Mouse (Mus musculus): ENCODE results near the gene Eif3b. TPM values are rescaled to one million over a fixed set of nuclear protein-coding genes. Genes with fewer than 3 reads are reported as not detected.

The Eif3b gene
- polyA plus RNA-seq, 1 experiment from 2014 or later, result 87.8 TPM

- H3K9ac ChIP-seq (ENCODE audit: low read length), result no peak overlapping the region
- no peak overlapping the region for H3K4me2 ChIP-seq (ENCODE audit: low read depth, low read length)
- no peak overlapping the region for H3K27ac ChIP-seq (ENCODE audit: low read length)
- H3K27me3 ChIP-seq (ENCODE audit: control insufficient read depth, insufficient read depth, low read length), result no peaks in the 10 kb centered on the region
- ATAC-seq (replicated peaks; ENCODE audit: extremely low read depth, insufficient read depth, low FRiP score), result no peak
- no peak overlapping the region for H3K4me3 ChIP-seq (ENCODE audit: low read length)
- WGBS, result 65% methylated on average over 1 of the region's 1 CpGs
- H3K36me3 ChIP-seq (ENCODE audit: control insufficient read depth, insufficient read depth), result no peaks in the 10 kb centered on the region
- peaks cover 9% of the 10 kb centered on the region for H3K4me1 ChIP-seq (ENCODE audit: control insufficient read depth, insufficient read depth, low read length)
- no peaks in the 10 kb centered on the region for H3K9me3 ChIP-seq (replicated peaks; ENCODE audit: control insufficient read depth, low read length)
Observed at GRCm38 (mm10) chr5:140391435-140391834, 27.7 kb upstream of the Eif3b start.

- no peaks in the 10 kb centered on the region for H3K36me3 ChIP-seq (ENCODE audit: control insufficient read depth, insufficient read depth)
- no peak overlapping the region for H3K4me2 ChIP-seq (ENCODE audit: low read depth, low read length)
- ATAC-seq (replicated peaks; ENCODE audit: extremely low read depth, insufficient read depth, low FRiP score), result no peak
- no peaks in the 10 kb centered on the region for H3K27me3 ChIP-seq (ENCODE audit: control insufficient read depth, insufficient read depth, low read length)
- no peak overlapping the region for H3K9ac ChIP-seq (ENCODE audit: low read length)
- peaks cover 9% of the 10 kb centered on the region for H3K4me1 ChIP-seq (ENCODE audit: control insufficient read depth, insufficient read depth, low read length)
- H3K9me3 ChIP-seq (replicated peaks; ENCODE audit: control insufficient read depth, low read length), result no peaks in the 10 kb centered on the region
- no peak overlapping the region for H3K27ac ChIP-seq (ENCODE audit: low read length)
- WGBS, result 87% methylated on average over 5 of the region's 5 CpGs
- no peak overlapping the region for H3K4me3 ChIP-seq (ENCODE audit: low read length)
Observed at GRCm38 (mm10) chr5:140391981-140392380, 27.1 kb upstream of the Eif3b start.

GRCm38 (mm10) chr5:140392701-140393100 lies 26.4 kb upstream of the Eif3b start:
- H3K27ac ChIP-seq (ENCODE audit: low read length), result no peak overlapping the region
- H3K4me1 ChIP-seq (ENCODE audit: control insufficient read depth, insufficient read depth, low read length), result peaks cover 9% of the 10 kb centered on the region
- no peak overlapping the region for H3K9ac ChIP-seq (ENCODE audit: low read length)
- H3K36me3 ChIP-seq (ENCODE audit: control insufficient read depth, insufficient read depth), result no peaks in the 10 kb centered on the region
- no peak overlapping the region for H3K4me3 ChIP-seq (ENCODE audit: low read length)
- ATAC-seq (replicated peaks; ENCODE audit: extremely low read depth, insufficient read depth, low FRiP score), result no peak
- 69% methylated on average over 3 of the region's 3 CpGs for WGBS
- no peaks in the 10 kb centered on the region for H3K9me3 ChIP-seq (replicated peaks; ENCODE audit: control insufficient read depth, low read length)
- H3K27me3 ChIP-seq (ENCODE audit: control insufficient read depth, insufficient read depth, low read length), result no peaks in the 10 kb centered on the region
- H3K4me2 ChIP-seq (ENCODE audit: low read depth, low read length), result no peak overlapping the region

GRCm38 (mm10) chr5:140396166-140396940 lies 22.8 kb upstream of the Eif3b start:
- H3K36me3 ChIP-seq (ENCODE audit: control insufficient read depth, insufficient read depth), result no peaks in the 10 kb centered on the region
- 53% methylated on average over 8 of the region's 8 CpGs for WGBS
- no peak for ATAC-seq (replicated peaks; ENCODE audit: extremely low read depth, insufficient read depth, low FRiP score)
- no peak overlapping the region for H3K4me2 ChIP-seq (ENCODE audit: low read depth, low read length)
- no peak overlapping the region for H3K27ac ChIP-seq (ENCODE audit: low read length)
- peaks cover 2% of the 10 kb centered on the region; the same call in 1 of the 2 replicates for H3K27me3 ChIP-seq (ENCODE audit: control insufficient read depth, insufficient read depth, low read length)
- no peaks in the 10 kb centered on the region for H3K4me1 ChIP-seq (ENCODE audit: control insufficient read depth, insufficient read depth, low read length)
- H3K4me3 ChIP-seq (ENCODE audit: low read length), result no peak overlapping the region
- H3K9ac ChIP-seq (ENCODE audit: low read length), result no peak overlapping the region
- no peaks in the 10 kb centered on the region for H3K9me3 ChIP-seq (replicated peaks; ENCODE audit: control insufficient read depth, low read length)

GRCm38 (mm10) chr5:140402640-140403270 lies 16.4 kb upstream of the Eif3b start:
- WGBS, result 73% methylated on average over 4 of the region's 4 CpGs
- Histone ChIP-seq H3K9ac (ENCODE audit: low read length) (no peak overlapping the region), H3K4me3 (ENCODE audit: low read length) (no peak overlapping the region), H3K36me3 (ENCODE audit: control insufficient read depth, insufficient read depth) (no peaks in the 10 kb centered on the region), H3K27me3 (ENCODE audit: control insufficient read depth, insufficient read depth, low read length) (peaks cover 2% of the 10 kb centered on the region; the same call in 1 of the 2 replicates), H3K9me3 (replicated peaks; ENCODE audit: control insufficient read depth, low read length) (0 out of 2 replicates have a peak, but pooled peaks cover 5% of the 10 kb centered on the region), H3K4me1 (ENCODE audit: control insufficient read depth, insufficient read depth, low read length) (no peaks in the 10 kb centered on the region), H3K4me2 (ENCODE audit: low read depth, low read length) (no peak overlapping the region), H3K27ac (ENCODE audit: low read length) (no peak overlapping the region)
- ATAC-seq (replicated peaks; ENCODE audit: extremely low read depth, insufficient read depth, low FRiP score), result no peak

- ATAC-seq (replicated peaks; ENCODE audit: extremely low read depth, insufficient read depth, low FRiP score), result no peak
- Histone ChIP-seq H3K27me3 (ENCODE audit: control insufficient read depth, insufficient read depth, low read length) (no peaks in the 10 kb centered on the region), H3K36me3 (ENCODE audit: control insufficient read depth, insufficient read depth) (no peaks in the 10 kb centered on the region), H3K4me2 (ENCODE audit: low read depth, low read length) (no peak overlapping the region), H3K27ac (ENCODE audit: low read length) (no peak overlapping the region), H3K4me3 (ENCODE audit: low read length) (no peak overlapping the region), H3K9ac (ENCODE audit: low read length) (no peak overlapping the region), H3K9me3 (replicated peaks; ENCODE audit: control insufficient read depth, low read length) (peaks cover 9% of the 10 kb centered on the region; the same call in 1 of the 2 replicates), H3K4me1 (ENCODE audit: control insufficient read depth, insufficient read depth, low read length) (no peaks in the 10 kb centered on the region)
- WGBS, result 79% methylated on average over 6 of the region's 6 CpGs
Observed at GRCm38 (mm10) chr5:140405126-140405525, 14.0 kb upstream of the Eif3b start.

GRCm38 (mm10) chr5:140406666-140407065 lies 12.5 kb upstream of the Eif3b start:
- Histone ChIP-seq H3K9ac (ENCODE audit: low read length) (no peak overlapping the region), H3K4me1 (ENCODE audit: control insufficient read depth, insufficient read depth, low read length) (no peaks in the 10 kb centered on the region), H3K27ac (ENCODE audit: low read length) (no peak overlapping the region), H3K4me3 (ENCODE audit: low read length) (no peak overlapping the region), H3K4me2 (ENCODE audit: low read depth, low read length) (no peak overlapping the region), H3K9me3 (replicated peaks; ENCODE audit: control insufficient read depth, low read length) (peaks cover 9% of the 10 kb centered on the region; the same call in 1 of the 2 replicates), H3K27me3 (ENCODE audit: control insufficient read depth, insufficient read depth, low read length) (no peaks in the 10 kb centered on the region), H3K36me3 (ENCODE audit: control insufficient read depth, insufficient read depth) (no peaks in the 10 kb centered on the region)
- no peak for ATAC-seq (replicated peaks; ENCODE audit: extremely low read depth, insufficient read depth, low FRiP score)
- WGBS, result 60% methylated on average over 6 of the region's 6 CpGs

- Histone ChIP-seq H3K9me3 (replicated peaks; ENCODE audit: control insufficient read depth, low read length) (peaks cover 6% of the 10 kb centered on the region; the same call in 1 of the 2 replicates), H3K27ac (ENCODE audit: low read length) (no peak overlapping the region)
Observed at GRCm38 (mm10) chr5:140408801-140409200, 10.3 kb upstream of the Eif3b start.

GRCm38 (mm10) chr5:140411339-140411738 lies 7.8 kb upstream of the Eif3b start:
- no peak for ATAC-seq (replicated peaks; ENCODE audit: extremely low read depth, insufficient read depth, low FRiP score)

More at GRCm38 (mm10) chr5:140408801-140409200, 10.3 kb upstream of the Eif3b start:
- no peaks in the 10 kb centered on the region for H3K27me3 ChIP-seq (ENCODE audit: control insufficient read depth, insufficient read depth, low read length)
- H3K4me1 ChIP-seq (ENCODE audit: control insufficient read depth, insufficient read depth, low read length), result no peaks in the 10 kb centered on the region
- no peak for ATAC-seq (replicated peaks; ENCODE audit: extremely low read depth, insufficient read depth, low FRiP score)
- no peak overlapping the region for H3K4me2 ChIP-seq (ENCODE audit: low read depth, low read length)
- H3K9ac ChIP-seq (ENCODE audit: low read length), result no peak overlapping the region
- no peak overlapping the region for H3K4me3 ChIP-seq (ENCODE audit: low read length)
- no peaks in the 10 kb centered on the region for H3K36me3 ChIP-seq (ENCODE audit: control insufficient read depth, insufficient read depth)

More at GRCm38 (mm10) chr5:140411339-140411738, 7.8 kb upstream of the Eif3b start:
- no peak overlapping the region for H3K27ac ChIP-seq (ENCODE audit: low read length)
- no peak overlapping the region for H3K4me2 ChIP-seq (ENCODE audit: low read depth, low read length)
- WGBS, result 29% methylated on average over 8 of the region's 8 CpGs
- peaks cover 4% of the 10 kb centered on the region; the same call in 1 of the 2 replicates for H3K9me3 ChIP-seq (replicated peaks; ENCODE audit: control insufficient read depth, low read length)
- no peaks in the 10 kb centered on the region for H3K36me3 ChIP-seq (ENCODE audit: control insufficient read depth, insufficient read depth)
- H3K4me1 ChIP-seq (ENCODE audit: control insufficient read depth, insufficient read depth, low read length), result no peaks in the 10 kb centered on the region
- no peaks in the 10 kb centered on the region for H3K27me3 ChIP-seq (ENCODE audit: control insufficient read depth, insufficient read depth, low read length)
- H3K9ac ChIP-seq (ENCODE audit: low read length), result no peak overlapping the region
- no peak overlapping the region for H3K4me3 ChIP-seq (ENCODE audit: low read length)

Data from heart, embryonic 16.5 days (tissue).